Mouse (Mus musculus) liver, embryonic 16.5 days (tissue): ENCODE data around the gene Itgbl1. TPM values are rescaled to one million over a fixed set of nuclear protein-coding genes. Genes with fewer than 3 reads are reported as not detected.

ENCODE experiments used
- ATAC-seq: fragments of 200-750 bp; cut with Nextera tagmentation; 2 replicates; pipeline ENCODE4 v1.8.0; 2017; ENCODE audit warnings: low read depth, mild to moderate bottlenecking, moderate number of reproducible peaks, moderate library complexity
- H3K27ac ChIP-seq: fragments of 300-500 bp; sonication (generic); 2 replicates; pipeline ENCODE4 v1.5.1; 2014; ENCODE audit warnings: mild to moderate bottlenecking, low read length
- H3K27me3 ChIP-seq: fragments of 300-500 bp; sonication (generic); 2 replicates; pipeline ENCODE4 v1.6.1; 2014; ENCODE audit warnings: low read depth, low read length, mixed read lengths; ENCODE audit not compliant: control insufficient read depth, insufficient read depth
- H3K36me3 ChIP-seq: fragments of 300-500 bp; sonication (generic); 2 replicates; pipeline ENCODE4 v1.6.1; 2014; ENCODE audit warnings: mild to moderate bottlenecking; ENCODE audit not compliant: control insufficient read depth, insufficient read depth
- H3K4me1 ChIP-seq: fragments of 300-500 bp; sonication (generic); 2 replicates; pipeline ENCODE4 v1.6.1; 2014; ENCODE audit warnings: low read depth, low read length, mixed read lengths; ENCODE audit not compliant: control insufficient read depth
- H3K4me2 ChIP-seq: fragments of 300-500 bp; sonication (generic); 2 replicates; pipeline ENCODE4 v1.6.1; 2014; ENCODE audit warnings: low read depth, low read length, mixed read lengths
- H3K4me3 ChIP-seq: fragments of 300-500 bp; sonication (generic); 2 replicates; pipeline ENCODE4 v1.5.1; 2014; ENCODE audit warnings: low read depth, mild to moderate bottlenecking, low read length
- H3K9ac ChIP-seq: fragments of 300-500 bp; sonication (generic); 2 replicates; pipeline ENCODE4 v1.6.1; 2014; ENCODE audit warnings: low read depth, low read length
- H3K9me3 ChIP-seq: fragments of 300-500 bp; sonication (generic); replicated peaks from 2 replicates; pipeline ENCODE4 v1.6.1; 2016; ENCODE audit warnings: low read length; ENCODE audit not compliant: control insufficient read depth
- WGBS: fragments of 180-500 bp; shearing (Covaris S2); extraction: QIAGEN DNeasy Blood & Tissue Kit; methylation state at CpG from one replicate; pipeline ENCODE4 v1.1.7; 2014; ENCODE audit not compliant: insufficient replicate concordance; 5-methylcytosine and 5-hydroxymethylcytosine counted together
- polyA plus RNA-seq: library from polyadenylated mRNA; unstranded; fragments of >200 nt; fragmentation: Nextera tagmentation; extraction: Ambion mirVana; gene quantifications from 2 replicates; pipeline ENCODE4 v1.2.1, GENCODE M21; 2015

Gene Itgbl1
- polyA plus RNA-seq, 1 experiment from 2014 or later: 0.02 TPM

DNA sequence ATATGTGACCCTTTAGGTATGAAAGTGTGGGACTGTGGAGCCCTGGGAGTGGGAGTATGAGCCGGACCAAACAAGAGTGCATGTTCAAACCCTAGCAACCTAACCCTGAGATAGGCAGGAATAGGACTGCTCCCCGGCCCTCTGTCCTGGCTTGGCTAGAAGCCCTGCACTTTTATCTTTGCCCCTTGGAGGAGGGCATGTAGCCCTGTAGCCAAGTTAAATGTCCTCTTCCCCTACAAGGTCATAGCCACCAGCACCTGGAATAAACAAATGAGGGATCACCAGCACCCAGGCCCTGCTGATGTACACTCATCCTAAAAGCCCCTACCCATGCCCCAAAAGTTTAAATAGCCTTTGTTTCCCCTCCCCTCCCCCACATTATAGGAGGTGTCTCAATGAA lies 18.3 kb downstream of the Itgbl1 start:
- Histone ChIP-seq H3K36me3 (no peaks in the 10 kb centered on the region), H3K27me3 (no peaks in the 10 kb centered on the region), H3K9me3 (no peaks in the 10 kb centered on the region), H3K9ac (no peak overlapping the region), H3K4me3 (no peak overlapping the region), H3K27ac (no peak overlapping the region), H3K4me2 (no peak overlapping the region), H3K4me1 (no peaks in the 10 kb centered on the region)
- WGBS: 53% methylated on average over 2 of the region's 2 CpGs
- no peak for ATAC-seq

GRCm38 (mm10) chr14:123714751-123715150 lies 55.0 kb downstream of the Itgbl1 start:
- Histone ChIP-seq H3K36me3 (no peaks in the 10 kb centered on the region), H3K9ac (no peak overlapping the region), H3K27me3 (no peaks in the 10 kb centered on the region), H3K9me3 (no peaks in the 10 kb centered on the region), H3K27ac (no peak overlapping the region), H3K4me1 (no peaks in the 10 kb centered on the region), H3K4me3 (no peak overlapping the region), H3K4me2 (no peak overlapping the region)
- no peak for ATAC-seq

DNA sequence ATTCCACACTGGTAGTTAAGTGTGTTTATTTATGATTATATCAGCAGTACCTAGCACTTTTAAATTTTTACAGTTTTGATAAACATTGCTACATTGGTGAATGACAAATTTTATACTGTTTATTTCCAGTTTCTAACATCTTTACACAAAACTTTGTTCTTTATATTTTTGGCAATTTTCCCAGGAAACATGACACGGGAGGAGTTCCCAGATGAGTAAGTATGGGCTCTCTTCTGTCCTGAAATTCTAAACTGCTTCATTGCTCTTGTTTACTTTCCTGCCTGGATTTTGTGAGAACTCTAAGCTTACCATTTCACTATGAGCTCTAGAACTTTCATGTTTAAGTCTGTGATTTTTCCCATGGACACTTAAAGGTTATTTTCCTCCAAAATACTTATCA lies 82.3 kb downstream of the Itgbl1 start:
- Histone ChIP-seq H3K4me3 (no peak overlapping the region), H3K4me1 (no peaks in the 10 kb centered on the region), H3K27ac (no peak overlapping the region), H3K4me2 (no peak overlapping the region), H3K9me3 (no peaks in the 10 kb centered on the region), H3K27me3 (no peaks in the 10 kb centered on the region), H3K9ac (no peak overlapping the region), H3K36me3 (no peaks in the 10 kb centered on the region)
- WGBS: 50% methylated on average over 1 of the region's 1 CpGs
- ATAC-seq: no peak

GRCm38 (mm10) chr14:123751017-123751416 lies 91.2 kb downstream of the Itgbl1 start:
- Histone ChIP-seq H3K9me3 (no peaks in the 10 kb centered on the region), H3K4me3 (no peak overlapping the region), H3K4me1 (no peaks in the 10 kb centered on the region), H3K4me2 (no peak overlapping the region), H3K27ac (no peak overlapping the region), H3K36me3 (no peaks in the 10 kb centered on the region), H3K27me3 (no peaks in the 10 kb centered on the region), H3K9ac (no peak overlapping the region)
- WGBS: 41% methylated on average over 1 of the region's 1 CpGs
- no peak for ATAC-seq

- H3K4me2 ChIP-seq: no peak overlapping the region
- no peaks in the 10 kb centered on the region for H3K9me3 ChIP-seq
- H3K27me3 ChIP-seq: no peaks in the 10 kb centered on the region
- H3K27ac ChIP-seq: no peak overlapping the region
- H3K9ac ChIP-seq: no peak overlapping the region
- no peak overlapping the region for H3K4me3 ChIP-seq
- H3K4me1 ChIP-seq: no peaks in the 10 kb centered on the region
- no peak for ATAC-seq
- no peaks in the 10 kb centered on the region for H3K36me3 ChIP-seq
- 33% methylated on average over 1 of the region's 1 CpGs for WGBS
These were observed 99.8 kb downstream of the Itgbl1 start for GRCm38 (mm10) chr14:123759534-123759933.

- Histone ChIP-seq H3K4me3 (no peak overlapping the region), H3K27me3 (no peaks in the 10 kb centered on the region), H3K9me3 (no peaks in the 10 kb centered on the region), H3K27ac (no peak overlapping the region), H3K4me2 (no peak overlapping the region), H3K9ac (no peak overlapping the region), H3K36me3 (no peaks in the 10 kb centered on the region), H3K4me1 (no peaks in the 10 kb centered on the region)
- WGBS: 66% methylated on average over 4 of the region's 4 CpGs
- ATAC-seq: no peak
These were observed 100.3 kb downstream of the Itgbl1 start for GRCm38 (mm10) chr14:123760079-123760478.

GRCm38 (mm10) chr14:123801744-123802143 lies 142.0 kb downstream of the Itgbl1 start:
- Histone ChIP-seq H3K4me2 (no peak overlapping the region), H3K9me3 (no peaks in the 10 kb centered on the region), H3K9ac (no peak overlapping the region), H3K27me3 (no peaks in the 10 kb centered on the region), H3K27ac (no peak overlapping the region), H3K36me3 (no peaks in the 10 kb centered on the region), H3K4me3 (no peak overlapping the region), H3K4me1 (no peaks in the 10 kb centered on the region)
- no peak for ATAC-seq

DNA sequence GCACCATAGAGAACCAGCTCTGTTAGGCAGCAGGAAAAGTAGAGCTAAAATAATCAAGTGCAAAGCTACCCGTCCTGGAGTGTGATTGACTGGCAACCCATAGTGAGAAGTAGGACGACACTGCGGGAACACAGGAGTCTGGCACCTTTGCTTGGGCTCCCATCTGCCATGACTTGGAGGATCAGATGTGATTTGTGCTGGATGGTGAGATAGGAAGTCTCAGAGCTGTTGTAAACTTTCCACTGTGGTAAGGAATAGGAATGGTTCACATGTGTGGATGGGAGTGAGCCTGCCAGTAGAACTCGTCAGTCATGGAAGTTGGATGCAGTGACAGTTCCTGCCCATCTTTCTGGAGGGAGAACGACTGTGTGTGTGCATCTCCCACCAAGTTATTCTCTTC lies 177.9 kb downstream of the Itgbl1 start:
- Histone ChIP-seq H3K27ac (no peak overlapping the region), H3K4me1 (no peaks in the 10 kb centered on the region), H3K4me2 (no peak overlapping the region), H3K9me3 (no peaks in the 10 kb centered on the region), H3K4me3 (no peak overlapping the region), H3K36me3 (no peaks in the 10 kb centered on the region), H3K9ac (no peak overlapping the region), H3K27me3 (no peaks in the 10 kb centered on the region)
- WGBS: 57% methylated on average over 5 of the region's 5 CpGs
- ATAC-seq: no peak

DNA sequence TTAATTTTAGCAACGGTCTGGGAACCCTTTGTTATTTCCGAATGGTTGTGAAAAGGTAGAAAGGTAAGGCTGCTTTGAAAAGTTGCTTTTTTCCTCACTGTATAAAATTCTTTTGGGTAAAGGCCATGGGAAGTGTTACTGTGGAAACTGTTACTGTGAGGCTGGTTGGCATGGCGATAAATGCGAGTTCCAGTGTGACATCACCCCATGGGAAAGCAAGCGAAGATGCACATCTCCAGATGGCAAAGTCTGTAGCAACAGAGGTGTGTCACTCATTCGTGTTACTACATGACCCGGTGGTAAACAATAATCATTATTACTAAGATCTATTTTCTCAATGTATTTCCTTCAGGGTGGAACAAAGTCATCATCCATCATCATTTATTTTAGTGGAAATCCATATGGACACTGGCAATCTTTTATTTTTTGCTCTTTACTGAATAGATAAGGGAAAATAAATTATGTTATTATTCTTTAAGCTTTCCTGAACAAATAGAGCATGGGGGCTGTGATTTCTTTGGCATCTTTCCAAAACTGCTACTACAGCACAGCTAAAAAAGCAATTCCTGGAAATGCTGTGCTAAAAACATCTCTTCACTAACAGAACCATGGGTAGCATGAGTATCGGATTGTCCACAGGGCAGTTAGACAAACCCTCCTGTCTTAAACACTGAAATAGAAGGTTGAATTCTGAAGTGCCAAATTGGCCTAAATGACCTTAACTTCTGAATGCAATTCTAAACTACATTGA lies 184.1 kb downstream of the Itgbl1 start:
- Histone ChIP-seq H3K9me3 (no peaks in the 10 kb centered on the region), H3K27me3 (no peaks in the 10 kb centered on the region), H3K4me2 (no peak overlapping the region), H3K27ac (no peak overlapping the region), H3K9ac (no peak overlapping the region), H3K4me3 (no peak overlapping the region), H3K4me1 (no peaks in the 10 kb centered on the region), H3K36me3 (no peaks in the 10 kb centered on the region)
- no peak for ATAC-seq
- WGBS: 56% methylated on average over 8 of the region's 8 CpGs
